Mouse (Mus musculus) cerebellum, postnatal 36 days (tissue): ENCODE results near the gene Wap.
A peak's percentile ranks its signal among the peaks of the same experiment; 100 is the strongest.

ENCODE experiments used
- DNase-seq, 2 experiments: peaks; one replicate each; pipeline ENCODE4 v3.0.0; 2021 to 2022; ENCODE audit warnings: mixed read lengths in 2 of 2

The Wap gene

DNA sequence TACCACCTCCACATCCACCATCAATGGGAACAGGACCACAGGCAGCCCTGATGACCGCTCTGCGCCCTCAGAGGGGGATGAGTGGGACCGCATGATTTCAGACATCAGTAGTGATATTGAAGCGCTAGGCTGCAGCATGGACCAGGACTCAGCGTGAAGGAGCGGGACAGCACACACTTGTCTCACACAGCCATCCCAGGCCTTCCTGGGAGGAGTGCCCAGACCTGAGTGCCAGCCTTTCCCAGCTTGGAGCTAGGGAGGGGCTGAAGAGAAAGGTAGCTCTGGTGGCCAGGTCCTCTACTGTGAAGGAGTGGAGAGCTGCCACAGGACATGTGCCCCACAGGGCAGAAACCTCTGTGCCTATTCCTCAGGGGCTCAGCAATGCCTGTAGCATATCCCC, 42.2 kb downstream of the Wap start:
- DNase-seq: peak in 1 of 2 experiments; percentile 32

DNA sequence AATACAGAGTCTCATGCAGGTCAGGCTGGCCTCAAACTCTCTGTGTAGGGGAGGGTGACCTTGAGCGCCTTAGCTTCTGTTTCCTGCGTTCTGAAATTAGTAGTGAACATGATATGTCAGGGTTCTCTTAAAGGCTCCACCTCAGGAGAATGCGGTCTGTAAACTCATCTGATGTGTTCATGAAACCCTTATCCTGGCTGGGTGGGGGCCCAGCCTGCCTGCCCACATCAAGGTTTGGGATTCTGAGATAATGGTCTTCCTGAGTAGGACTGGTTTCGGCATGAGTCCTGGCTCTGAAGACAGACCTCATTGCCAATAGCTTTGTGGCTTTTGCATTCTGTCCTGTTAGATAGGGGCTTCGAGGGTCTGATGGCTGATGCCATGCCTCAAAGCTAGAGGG, 43.1 kb downstream of the Wap start:
- no peak for DNase-seq

DNA sequence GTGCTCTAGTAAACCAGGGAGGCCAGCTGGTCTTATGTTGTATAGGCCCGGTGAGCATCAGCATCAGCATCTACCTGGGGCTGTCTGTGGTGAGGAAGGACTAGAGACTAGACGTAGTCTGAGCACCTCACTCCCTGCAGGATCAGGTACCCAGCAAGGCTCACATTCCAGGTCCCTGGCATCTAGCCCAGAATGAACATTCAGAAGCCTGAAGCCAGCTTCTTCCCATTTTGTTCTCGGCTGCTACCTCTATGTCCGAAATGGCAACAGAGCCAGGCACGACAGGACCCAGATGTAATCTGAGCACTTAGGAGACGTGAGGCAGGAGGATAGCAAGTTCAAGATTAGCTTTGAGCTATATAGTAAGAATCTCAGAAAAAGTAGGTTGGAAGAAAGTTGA, 43.6 kb downstream of the Wap start:
- DNase-seq: peak in 1 of 2 experiments; percentile 57

DNA sequence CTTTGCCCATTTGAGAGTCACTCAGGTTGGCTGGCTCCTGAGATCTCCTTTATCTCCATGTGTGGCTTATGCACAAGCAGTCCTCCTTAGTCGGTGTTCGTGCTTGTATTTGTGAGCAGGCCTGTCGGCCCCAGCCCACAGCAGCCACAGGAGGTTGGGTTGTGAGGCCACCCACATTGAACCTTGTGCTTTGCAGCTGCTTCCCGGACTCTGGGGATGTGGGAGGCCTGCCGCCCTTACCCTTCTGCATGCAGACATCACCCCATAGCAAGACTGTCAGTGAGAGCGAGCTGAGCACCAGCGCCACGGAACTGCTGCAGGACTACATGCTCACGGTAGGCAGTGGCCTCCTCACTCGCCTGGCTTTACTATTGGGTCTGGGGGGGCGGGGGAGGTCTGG, 45.0 kb downstream of the Wap start:
- DNase-seq: no peak

DNA sequence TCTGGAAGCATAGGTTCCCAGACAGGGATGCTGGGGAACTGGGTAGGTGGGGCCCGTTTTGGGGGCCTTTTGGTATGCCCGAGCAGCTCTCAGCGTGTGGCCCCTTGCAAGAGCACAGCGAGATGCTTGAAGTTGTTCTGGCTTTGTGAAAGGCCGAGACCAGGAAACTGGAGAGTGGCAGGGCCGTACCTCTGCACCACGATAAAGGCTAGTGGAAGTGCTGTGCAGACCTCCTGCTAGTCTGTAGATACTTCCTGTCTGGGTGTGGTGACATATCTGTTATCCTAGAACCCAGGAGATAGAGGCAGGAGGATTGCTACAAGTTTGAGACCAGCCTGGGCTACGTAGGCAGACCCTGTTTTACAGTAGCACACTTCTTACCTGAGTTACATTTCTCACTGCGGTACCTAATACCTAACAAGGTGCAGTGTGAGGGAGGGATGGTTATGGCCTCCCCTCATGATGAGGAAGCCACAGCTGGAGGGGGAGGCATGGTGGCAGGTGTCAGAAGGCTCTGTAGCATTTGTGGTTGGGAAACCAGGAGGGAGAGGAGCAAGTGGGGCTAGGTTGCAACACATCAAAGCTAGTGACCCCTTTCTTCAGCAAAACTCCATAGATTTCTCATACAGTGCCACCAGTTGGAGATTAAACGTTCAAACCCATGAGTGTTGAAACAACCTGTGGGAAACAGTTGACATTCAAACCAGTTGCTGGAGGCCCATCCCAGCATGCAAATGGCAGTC, 47.3 kb downstream of the Wap start:
- no peak for DNase-seq

DNA sequence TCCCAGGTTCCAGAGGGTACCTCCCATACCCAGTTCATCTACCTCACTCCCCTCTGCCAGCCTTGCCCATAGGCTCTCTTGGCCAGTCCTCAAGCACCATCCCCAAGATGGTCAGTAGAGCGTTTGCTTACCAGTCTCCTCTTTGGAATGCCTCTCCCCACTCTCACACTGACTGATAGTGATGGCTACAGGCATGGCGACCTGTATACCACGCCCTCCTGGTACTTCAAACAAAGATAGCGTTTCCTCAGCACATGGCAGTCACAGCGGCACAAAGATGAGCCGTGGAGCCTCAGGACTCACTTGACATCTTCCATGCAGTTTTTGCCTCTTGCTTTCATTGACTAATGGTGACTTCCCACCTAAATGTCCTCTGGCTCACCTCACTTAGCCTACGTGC, 48.6 kb downstream of the Wap start:
- no peak for DNase-seq

DNA sequence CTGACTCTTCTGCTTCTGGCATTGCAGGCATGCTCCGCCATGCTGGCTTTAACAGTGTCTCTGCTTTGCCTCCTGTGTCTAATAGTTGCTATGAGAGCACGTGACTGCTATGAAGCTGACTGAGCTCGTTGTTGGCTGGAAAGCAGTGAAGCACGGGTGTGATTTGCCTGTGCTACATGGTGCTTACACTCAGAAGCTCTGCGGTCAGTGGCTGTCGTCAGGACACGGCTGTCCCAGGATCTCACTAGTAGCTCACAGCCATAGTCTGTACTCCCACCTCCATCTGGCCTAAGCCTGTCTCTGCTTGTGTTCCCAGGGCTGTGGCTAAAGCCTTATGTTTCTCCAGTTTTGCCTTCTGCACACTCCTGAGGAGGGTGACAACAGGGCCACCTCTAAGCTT, 50.1 kb downstream of the Wap start:
- DNase-seq: no peak

DNA sequence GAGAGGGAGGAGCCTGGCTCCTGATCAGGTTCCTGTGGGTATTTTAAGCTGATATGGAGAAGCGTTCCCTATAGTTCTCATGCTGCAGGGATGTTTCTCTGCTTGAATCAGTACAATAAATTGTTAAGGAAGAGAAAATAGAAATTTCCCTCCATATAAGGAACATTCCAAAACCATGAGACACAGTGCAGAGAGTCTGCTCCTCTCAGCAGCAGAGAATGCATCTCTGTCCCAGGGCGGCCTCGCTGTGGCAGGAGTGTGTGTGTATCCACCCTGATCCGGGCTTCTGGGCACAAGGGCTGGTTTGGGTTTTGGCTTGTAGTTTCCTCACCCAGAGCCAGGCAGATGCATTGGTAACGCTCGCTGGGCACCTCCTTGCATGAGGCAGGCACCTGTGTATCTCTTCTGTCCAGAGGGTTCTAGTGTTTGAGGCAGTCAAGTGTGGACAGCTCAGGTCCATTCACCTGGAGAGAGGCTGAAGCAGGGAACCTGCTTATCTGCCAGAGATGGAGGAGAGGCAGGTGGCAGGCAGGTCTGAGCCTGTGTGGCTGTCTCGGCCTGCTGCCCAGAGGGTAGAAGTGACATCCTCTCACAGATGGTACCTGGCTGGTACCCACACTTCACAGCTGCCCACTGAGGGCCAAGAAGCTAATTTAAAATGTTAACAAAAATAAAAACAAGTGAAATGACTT, 51.0 kb downstream of the Wap start:
- DNase-seq: peak; percentile 77 to 83

DNA sequence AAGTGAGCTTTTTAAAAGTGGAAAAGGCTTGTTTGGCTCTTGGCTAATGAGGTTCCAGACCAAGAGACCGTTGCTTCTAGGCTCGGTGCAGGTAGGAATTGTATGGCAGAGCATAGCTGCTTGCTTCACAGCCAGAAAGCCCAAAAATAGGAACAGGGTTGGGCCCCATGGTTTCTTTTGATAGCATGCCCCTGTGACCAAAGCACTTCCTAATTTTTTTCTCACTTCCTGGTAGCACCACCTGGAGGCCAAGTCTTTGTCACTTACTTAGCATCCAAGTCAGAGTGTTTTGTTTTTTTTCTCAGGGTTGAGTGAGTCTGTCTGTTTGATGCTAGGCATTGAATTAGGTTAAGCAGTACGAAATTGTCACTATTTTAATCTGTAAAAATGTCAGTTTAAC, 51.8 kb downstream of the Wap start:
- no peak for DNase-seq

DNA sequence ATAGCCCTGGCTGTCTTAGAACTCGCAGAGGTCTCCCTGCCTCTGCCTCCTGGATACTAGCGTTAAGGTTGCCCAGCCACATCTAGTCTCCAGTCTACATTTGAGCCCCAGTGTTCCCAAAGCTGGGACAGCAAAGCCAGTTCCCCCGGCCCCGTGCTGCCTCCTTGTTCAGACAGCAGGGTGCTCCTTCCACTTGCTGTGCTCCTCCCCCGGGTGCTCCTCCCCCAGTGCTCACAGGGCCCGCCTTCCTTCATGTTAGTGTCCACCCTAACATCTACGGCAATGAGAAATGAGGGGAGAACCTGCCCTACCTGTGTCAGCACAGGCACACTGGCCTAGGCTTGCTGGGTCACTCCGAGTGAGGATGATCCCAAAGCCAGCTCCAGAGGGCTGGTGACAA, 52.7 kb downstream of the Wap start:
- DNase-seq: no peak
